Mouse (Mus musculus) ES-Bruce4 (cell line): ENCODE data around the gene Arhgap23.

Source experiments
- CTCF ChIP-seq: IDR thresholded peaks from one replicate; pipeline ENCODE4 v1.8.1; 2011; ENCODE audit warnings: low read depth, low read length
- EP300 ChIP-seq: IDR thresholded peaks from 2 replicates; pipeline ENCODE4 v1.6.1; 2011; ENCODE audit warnings: low read depth, low read length; ENCODE audit not compliant: insufficient read depth
- POLR2A ChIP-seq: IDR thresholded peaks from one replicate; pipeline ENCODE4 v1.8.1; 2011; ENCODE audit warnings: low read length; ENCODE audit not compliant: insufficient read depth

DNA sequence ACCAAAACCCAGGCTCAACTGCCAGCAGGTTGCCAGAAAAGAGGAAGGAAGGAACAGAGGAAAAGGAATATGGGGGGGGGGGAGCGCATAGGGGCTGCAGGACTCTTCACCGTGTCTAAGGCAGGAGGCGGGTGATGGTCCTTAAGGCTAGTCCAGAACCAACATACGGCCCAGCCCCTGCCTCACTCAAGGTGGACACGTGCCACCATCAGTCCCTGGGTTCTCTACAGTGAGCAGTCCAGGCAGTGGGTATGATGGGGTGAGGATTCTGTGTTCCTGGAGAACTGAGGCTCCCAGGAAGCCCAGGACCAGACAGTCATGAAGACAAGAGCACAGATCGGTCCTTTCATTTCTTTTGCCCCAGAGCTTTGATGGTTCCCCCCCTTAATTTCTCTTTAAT lies 114.7 kb downstream of the Arhgap23 start:
- TF ChIP-seq EP300 (no peak), POLR2A (no peak), CTCF (no peak)
